16 mouse cellular contexts compared by ENCODE assay signal in the genomic region with DNA sequence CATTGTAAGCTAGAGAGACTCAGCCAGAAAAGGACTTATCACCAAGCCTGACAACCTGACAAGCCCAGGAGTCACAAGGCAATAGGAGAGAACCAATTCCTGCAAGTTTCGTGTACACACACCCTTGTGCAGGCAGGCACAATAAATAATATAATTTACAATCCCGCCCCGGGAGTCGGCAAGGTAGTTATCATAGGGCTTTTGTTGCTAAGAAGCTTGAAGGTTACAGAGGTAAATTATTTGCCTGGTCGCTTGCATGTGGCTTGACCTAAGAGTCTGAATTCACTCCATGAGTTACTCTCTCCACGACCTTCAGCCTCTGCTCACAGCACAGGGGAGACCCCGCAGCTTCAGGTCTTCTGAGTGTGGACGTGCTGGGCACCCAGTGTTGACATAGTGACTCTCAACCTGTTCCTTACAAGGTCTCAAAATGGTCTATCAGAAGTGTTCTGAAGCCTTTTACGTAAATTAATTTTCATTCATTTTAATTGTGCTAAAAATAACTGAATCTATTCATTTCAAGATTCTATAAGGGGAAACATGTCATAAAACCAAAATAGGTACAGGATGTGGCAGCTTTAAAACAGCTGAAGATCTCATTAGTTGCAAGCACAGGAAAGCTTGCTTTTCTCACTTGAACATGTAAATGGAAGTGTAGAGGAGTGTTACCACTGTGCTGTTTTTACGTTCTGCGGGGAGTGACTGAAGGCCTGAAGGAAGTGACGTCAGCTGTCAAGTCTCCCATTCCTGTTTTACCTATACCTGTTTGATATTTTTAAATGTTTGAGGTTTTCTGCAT. TPM values are rescaled to one million over a fixed set of nuclear protein-coding genes. Genes with fewer than 3 reads are reported as not detected.
DNase-seq lines count a peak whose midpoint lies in the region; ATAC-seq lines count a peak whose summit lies in the region.
"Had no signal": no experiment of that assay in that cellular context is flagged by ENCODE, and none has a peak within 500 bp of the region (broad histone marks: within the 10 kb centered on the region; RNA-seq: fewer than 3 reads in every experiment).

No protein-coding gene starts in this region.

- H3K9ac ChIP-seq in stomach, embryonic 15.5 days: no peak overlapping the region
- H3K9ac ChIP-seq in forebrain, embryonic 15.5 days (replicated peaks): no peak overlapping the region
- H3K9ac ChIP-seq: forebrain, embryonic 13.5 days; midbrain, embryonic 13.5 days had no signal

- no peak overlapping the region for H3K4me3 ChIP-seq in stomach, embryonic 15.5 days (replicated peaks)
- no peak overlapping the region for H3K4me3 ChIP-seq in forebrain, embryonic 15.5 days
- H3K4me3 ChIP-seq: forebrain, embryonic 13.5 days; midbrain, embryonic 13.5 days had no signal

- peak; percentile 58; the same call in 1 of the 2 replicates for ATAC-seq in stomach, embryonic 15.5 days (ENCODE audit: insufficient read depth, low FRiP score, low read depth)
- ATAC-seq in forebrain, embryonic 15.5 days (replicated peaks): no peak
- ATAC-seq: forebrain, embryonic 13.5 days; hindbrain, postnatal 0 days; midbrain, embryonic 13.5 days had no signal

- DNase-seq in heart, adult 8-10 months (ENCODE audit: low spot score): peak; percentile 37
- DNase-seq in heart, adult 18-20 months: no peak
- peak; percentile 31 for DNase-seq in brain, adult 2 months (ENCODE audit: low read depth, low spot score)
- peak; percentile 56 for DNase-seq in kidney, adult 9 months
- no peak for DNase-seq in cerebellum, postnatal 10 days
- no peak for DNase-seq in T-cell, adult 2 months (ENCODE audit: low spot score)
- DNase-seq: adrenal gland, postnatal 10 days; B cell, adult 2 months; thymus, postnatal 4 days had no signal

- peaks cover 40% of the 10 kb centered on the region for H3K36me3 ChIP-seq in stomach, embryonic 15.5 days
- peaks cover 80% of the 10 kb centered on the region for H3K36me3 ChIP-seq in forebrain, embryonic 15.5 days

- no peak overlapping the region for H3K27ac ChIP-seq in stomach, embryonic 15.5 days
- no peak overlapping the region for H3K27ac ChIP-seq in forebrain, embryonic 15.5 days (replicated peaks)
- H3K27ac ChIP-seq: forebrain, embryonic 13.5 days; hindbrain, postnatal 0 days; midbrain, embryonic 13.5 days had no signal

- no peaks in the 10 kb centered on the region for H3K9me3 ChIP-seq in stomach, embryonic 15.5 days
- no peaks in the 10 kb centered on the region for H3K9me3 ChIP-seq in forebrain, embryonic 15.5 days
- H3K9me3 ChIP-seq: forebrain, embryonic 13.5 days; G1E; midbrain, embryonic 13.5 days had no signal

- WGBS in stomach, embryonic 15.5 days: 70% methylated on average over 12 of the region's 12 CpGs
- WGBS in forebrain, embryonic 15.5 days: 92% methylated on average over 12 of the region's 12 CpGs

- no peak overlapping the region for H3K4me2 ChIP-seq in stomach, embryonic 15.5 days
- H3K4me2 ChIP-seq in forebrain, embryonic 15.5 days (replicated peaks): no peak overlapping the region
- H3K4me2 ChIP-seq: forebrain, embryonic 13.5 days; midbrain, embryonic 13.5 days had no signal

- no peaks in the 10 kb centered on the region for H3K27me3 ChIP-seq in stomach, embryonic 15.5 days (replicated peaks)
- H3K27me3 ChIP-seq in forebrain, embryonic 15.5 days: no peaks in the 10 kb centered on the region
- H3K27me3 ChIP-seq: forebrain, embryonic 13.5 days; midbrain, embryonic 13.5 days had no signal

- 0 out of 2 replicates have a peak, but pooled peaks cover under 1% of the 10 kb centered on the region for H3K4me1 ChIP-seq in stomach, embryonic 15.5 days
- H3K4me1 ChIP-seq in forebrain, embryonic 15.5 days: no peaks in the 10 kb centered on the region
- H3K4me1 ChIP-seq: forebrain, embryonic 13.5 days; midbrain, embryonic 13.5 days had no signal

RNA-seq across cellular contexts. Expression of gene Papln, which starts 36.7 kb away (rescaled TPM):
- total RNA-seq in heart, adult 8-10 months (2022): 1 to 10 TPM; 3.6 to 7.5 (median 6.5) TPM
- total RNA-seq in heart, adult 18-20 months (2021): 1 to 10 TPM; 5.3 to 5.7 TPM
- 3.5 TPM in 2 replicates for polyA plus RNA-seq in stomach, embryonic 15.5 days (2015; fragmentation: Nextera tagmentation; extraction: Ambion mirVana)
- 0.15 and 0.20 TPM in 2 replicates for polyA plus RNA-seq in forebrain, embryonic 15.5 days (2015; fragmentation: Nextera tagmentation; extraction: Ambion mirVana)
- total RNA-seq: common myeloid progenitor, adult 5-6 weeks had no signal

RNA-seq across cellular contexts. Expression of gene Psen1, which starts 38.8 kb away (rescaled TPM):
- 10 to 100 TPM; 30.1 to 40.0 (median 34.9) TPM for total RNA-seq in heart, adult 8-10 months (2022)
- total RNA-seq in heart, adult 18-20 months (2021): 10 to 100 TPM; 29.2 to 35.0 TPM
- polyA plus RNA-seq in stomach, embryonic 15.5 days (2015; fragmentation: Nextera tagmentation; extraction: Ambion mirVana): 66.3 and 68.8 TPM in 2 replicates
- polyA plus RNA-seq in forebrain, embryonic 15.5 days (2015; fragmentation: Nextera tagmentation; extraction: Ambion mirVana): 65.8 and 67.4 TPM in 2 replicates

Comparison
In these comparisons a context has a peak if more than half of its experiments do, and no peak if none do; other contexts are left out.
1. DNase-seq: peak in heart, adult 8-10 months (single experiment), brain, adult 2 months (single experiment) and kidney, adult 9 months (single experiment); none in heart, adult 18-20 months (0 of 2), cerebellum, postnatal 10 days (0 of 2) and T-cell, adult 2 months (single experiment).